Mouse (Mus musculus) bone marrow, adult 2 months (tissue): ENCODE results near the gene Ermn.

Experiments
- CTCF ChIP-seq: fragments of 200-500 bp; IDR thresholded peaks from 2 replicates; pipeline ENCODE4 v1.5.1; 2011; ENCODE audit warnings: low read length, control low read depth; ENCODE audit not compliant: control insufficient read depth, insufficient read depth
- POLR2A ChIP-seq: fragments of 200-500 bp; IDR thresholded peaks from 2 replicates; pipeline ENCODE4 v1.6.1; 2011; ENCODE audit warnings: low read depth, mild to moderate bottlenecking, control low read depth, low read length, borderline replicate concordance; ENCODE audit not compliant: control insufficient read depth

DNA sequence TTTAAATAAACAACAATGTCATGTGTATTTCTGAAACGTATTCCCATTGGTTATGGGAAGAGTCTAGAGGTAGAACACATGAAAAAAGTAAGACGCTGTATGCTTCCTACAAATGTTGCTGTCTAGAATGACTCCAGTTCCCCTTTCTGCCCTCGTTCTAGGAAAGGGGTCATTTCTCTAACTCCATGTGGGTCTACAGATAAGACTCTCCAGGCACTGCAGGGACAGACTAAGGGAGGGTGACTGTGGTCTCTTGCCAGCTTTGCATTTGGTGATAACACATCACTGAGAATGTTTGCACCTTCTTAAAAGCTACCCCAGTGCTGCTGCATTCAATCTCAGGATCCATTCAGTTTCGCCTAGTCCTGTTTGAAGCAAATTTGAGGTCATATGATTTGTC lies 17.0 kb downstream of the Ermn start:
- TF ChIP-seq CTCF (no peak), POLR2A (no peak)
